In the genomic region with DNA sequence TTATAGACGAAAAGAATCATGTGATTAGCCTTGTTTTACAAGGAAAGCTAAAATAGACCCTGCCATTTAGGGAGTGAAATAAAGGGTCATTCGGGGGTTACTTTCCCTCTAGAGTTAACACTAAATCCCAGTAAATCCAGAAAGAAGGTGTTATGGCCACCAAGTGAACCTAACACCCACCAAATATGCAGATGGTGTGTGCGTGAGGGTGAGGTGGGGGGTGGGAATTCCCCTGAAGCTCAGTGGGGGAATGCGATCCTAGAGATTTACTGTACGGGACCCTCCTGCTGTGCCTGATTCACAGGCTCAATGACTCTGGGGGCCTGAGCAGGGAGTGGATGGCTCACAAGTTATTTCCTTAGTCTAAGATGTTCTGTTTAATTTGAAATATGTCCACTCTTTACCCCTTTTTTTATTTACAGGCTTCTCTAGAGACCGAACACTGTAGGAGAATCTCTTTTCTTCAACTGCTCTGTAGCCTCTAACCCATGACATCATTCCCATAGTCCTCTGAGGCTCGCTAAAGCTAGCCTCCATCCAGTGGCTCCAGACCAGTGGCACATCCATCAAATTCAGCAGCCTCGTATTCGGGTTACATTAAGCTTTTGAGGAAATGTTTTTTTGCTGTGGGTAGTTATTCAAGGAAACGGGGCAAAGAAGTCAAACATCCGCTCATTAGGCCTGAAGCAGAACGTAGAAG, we compare ENCODE assay signal across 29 mouse cellular contexts.
DNase-seq lines count a peak whose midpoint lies in the region; ATAC-seq and TF ChIP-seq lines count a peak whose summit lies in the region.
"Had no signal": no experiment of that assay in that cellular context is flagged by ENCODE, and none has a peak within 500 bp of the region (broad histone marks: within the 10 kb centered on the region; RNA-seq: fewer than 3 reads in every experiment).

No protein-coding gene starts in this region.

- H3K36me3 ChIP-seq in kidney, embryonic 16.5 days (ENCODE audit: insufficient read depth, low read length): no peaks in the 10 kb centered on the region
- no peaks in the 10 kb centered on the region for H3K36me3 ChIP-seq in midbrain, embryonic 11.5 days (ENCODE audit: control insufficient read depth, insufficient read depth, low read length)
- no peaks in the 10 kb centered on the region for H3K36me3 ChIP-seq in midbrain, embryonic 15.5 days (replicated peaks)
- H3K36me3 ChIP-seq: embryonic facial prominence, embryonic 10.5 days; embryonic facial prominence, embryonic 15.5 days; forebrain, embryonic 12.5 days; hindbrain, embryonic 10.5 days; intestine, embryonic 15.5 days; limb, embryonic 15.5 days; liver, embryonic 13.5 days; midbrain, embryonic 12.5 days had no signal

- peak; percentile 61; the same call in 1 of the 2 replicates for ATAC-seq in kidney, embryonic 16.5 days (ENCODE audit: low FRiP score, low TSS enrichment)
- no peak for ATAC-seq in midbrain, embryonic 11.5 days (ENCODE audit: low FRiP score)
- no peak for ATAC-seq in midbrain, embryonic 15.5 days (replicated peaks)
- ATAC-seq in inflammation-experienced regulatory T-cells, adult 6 months: no peak
- ATAC-seq: activated CD4-positive, CD25-positive, alpha-beta regulatory T cell, adult 4 months; forebrain, postnatal 0 days; hindbrain, embryonic 16.5 days; intestine, embryonic 15.5 days had no signal

- TF ChIP-seq POLR2A in cerebellum, adult 2 months (IDR thresholded peaks at IDR 0.05; ENCODE audit: borderline replicate concordance, insufficient read depth, low read length): no peak

- H3K4me3 ChIP-seq in kidney, embryonic 16.5 days (ENCODE audit: low read length): no peak overlapping the region
- no peak overlapping the region for H3K4me3 ChIP-seq in midbrain, embryonic 11.5 days (ENCODE audit: low read depth, low read length)
- no peak overlapping the region for H3K4me3 ChIP-seq in midbrain, embryonic 15.5 days
- H3K4me3 ChIP-seq in cerebellum, adult 2 months (replicated peaks; ENCODE audit: insufficient read depth, low read depth, low read length): no peak overlapping the region
- H3K4me3 ChIP-seq: embryonic facial prominence, embryonic 10.5 days; embryonic facial prominence, embryonic 15.5 days; forebrain, embryonic 12.5 days; hindbrain, embryonic 10.5 days; intestine, embryonic 15.5 days; limb, embryonic 15.5 days; liver, embryonic 13.5 days; midbrain, embryonic 12.5 days had no signal

- no peak overlapping the region for H3K9ac ChIP-seq in kidney, embryonic 16.5 days (replicated peaks; ENCODE audit: low read length)
- no peak overlapping the region for H3K9ac ChIP-seq in midbrain, embryonic 11.5 days (ENCODE audit: low read length)
- H3K9ac ChIP-seq in midbrain, embryonic 15.5 days: no peak overlapping the region
- H3K9ac ChIP-seq: embryonic facial prominence, embryonic 15.5 days; forebrain, embryonic 12.5 days; forebrain, postnatal 0 days; intestine, embryonic 15.5 days; limb, embryonic 15.5 days; liver, embryonic 13.5 days; midbrain, embryonic 12.5 days had no signal

- no peak overlapping the region for H3K27ac ChIP-seq in kidney, embryonic 16.5 days (ENCODE audit: low read length)
- H3K27ac ChIP-seq in midbrain, embryonic 11.5 days (ENCODE audit: low read depth, low read length): no peak overlapping the region
- H3K27ac ChIP-seq in midbrain, embryonic 15.5 days: no peak overlapping the region
- no peak overlapping the region for H3K27ac ChIP-seq in cerebellum, adult 2 months (ENCODE audit: insufficient read depth, low read length)
- H3K27ac ChIP-seq: embryonic facial prominence, embryonic 10.5 days; embryonic facial prominence, embryonic 15.5 days; forebrain, embryonic 12.5 days; hindbrain, embryonic 10.5 days; intestine, embryonic 15.5 days; limb, embryonic 15.5 days; liver, embryonic 13.5 days; midbrain, embryonic 12.5 days had no signal

- WGBS in kidney, embryonic 16.5 days: 45% methylated on average over 12 of the region's 12 CpGs
- 84% methylated on average over 12 of the region's 12 CpGs for WGBS in midbrain, embryonic 11.5 days
- 89% methylated on average over 12 of the region's 12 CpGs for WGBS in midbrain, embryonic 15.5 days
- WGBS in cerebellum, adult 2 months: 88% methylated on average over 12 of the region's 12 CpGs

- H3K27me3 ChIP-seq in kidney, embryonic 16.5 days (ENCODE audit: insufficient read depth, low read length): no peaks in the 10 kb centered on the region
- no peaks in the 10 kb centered on the region for H3K27me3 ChIP-seq in midbrain, embryonic 11.5 days (ENCODE audit: control insufficient read depth, insufficient read depth, low read length)
- H3K27me3 ChIP-seq in midbrain, embryonic 15.5 days (replicated peaks): no peaks in the 10 kb centered on the region
- H3K27me3 ChIP-seq in cerebellum, adult 2 months (ENCODE audit: control insufficient read depth, insufficient read depth, low read length): no peaks in the 10 kb centered on the region
- H3K27me3 ChIP-seq: embryonic facial prominence, embryonic 15.5 days; forebrain, embryonic 12.5 days; intestine, embryonic 15.5 days; limb, embryonic 15.5 days; liver, embryonic 13.5 days had no signal

- DNase-seq in kidney, postnatal 36 days: no peak
- peak; percentile 26 for DNase-seq in midbrain, embryonic 11.5 days (ENCODE audit: low spot score, missing footprints)
- peak; percentile 17 for DNase-seq in ZHBTc4 (ENCODE audit: low read depth, low spot score)
- no peak for DNase-seq in cerebellum, adult 2 months
- DNase-seq: adrenal gland, adult 2 months; adrenal gland, postnatal 36 days; cerebellum, adult 18-20 months; cerebellum, postnatal 25 days; forebrain, postnatal 0 days; heart, postnatal 14 days; layer of hippocampus, adult 9-11 months; liver, embryonic 13.5 days; lung, adult 2 months; lung, postnatal 36 days; right cerebral cortex, postnatal 4 days; thymus, adult 2 months; thymus, postnatal 36 days had no signal

- no peaks in the 10 kb centered on the region for H3K9me3 ChIP-seq in kidney, embryonic 16.5 days (ENCODE audit: low read length)
- H3K9me3 ChIP-seq in midbrain, embryonic 11.5 days (ENCODE audit: control insufficient read depth, low read length): no peaks in the 10 kb centered on the region
- H3K9me3 ChIP-seq in midbrain, embryonic 15.5 days: no peaks in the 10 kb centered on the region
- H3K9me3 ChIP-seq: embryonic facial prominence, embryonic 10.5 days; embryonic facial prominence, embryonic 15.5 days; forebrain, embryonic 12.5 days; hindbrain, embryonic 10.5 days; intestine, embryonic 15.5 days; limb, embryonic 15.5 days; liver, embryonic 13.5 days; midbrain, embryonic 12.5 days had no signal

- no peak overlapping the region for H3K4me2 ChIP-seq in kidney, embryonic 16.5 days (replicated peaks; ENCODE audit: low read depth, low read length)
- no peak overlapping the region for H3K4me2 ChIP-seq in midbrain, embryonic 11.5 days
- H3K4me2 ChIP-seq in midbrain, embryonic 15.5 days: no peak overlapping the region
- H3K4me2 ChIP-seq: embryonic facial prominence, embryonic 15.5 days; forebrain, embryonic 12.5 days; intestine, embryonic 15.5 days; limb, embryonic 15.5 days; liver, embryonic 13.5 days; midbrain, embryonic 12.5 days had no signal

- TF ChIP-seq CTCF in cerebellum, adult 2 months (IDR thresholded peaks at IDR 0.05; ENCODE audit: borderline replicate concordance, insufficient read depth, low read depth, low read length): no peak

- H3K4me1 ChIP-seq in kidney, embryonic 16.5 days (ENCODE audit: insufficient read depth, low read length): peaks cover 3% of the 10 kb centered on the region; the same call in 1 of the 2 replicates
- H3K4me1 ChIP-seq in midbrain, embryonic 11.5 days (ENCODE audit: control insufficient read depth, insufficient read depth, low read length): peaks cover 4% of the 10 kb centered on the region; the same call in 1 of the 2 replicates
- no peaks in the 10 kb centered on the region for H3K4me1 ChIP-seq in midbrain, embryonic 15.5 days
- H3K4me1 ChIP-seq in cerebellum, adult 2 months (ENCODE audit: control insufficient read depth, insufficient read depth, low read length): no peaks in the 10 kb centered on the region
- H3K4me1 ChIP-seq: embryonic facial prominence, embryonic 15.5 days; intestine, embryonic 15.5 days; liver, embryonic 13.5 days; midbrain, embryonic 12.5 days had no signal

Comparison
In these comparisons a context has a peak if more than half of its experiments do, and no peak if none do; other contexts are left out.
1. DNase-seq: peak in midbrain, embryonic 11.5 days (single experiment) and ZHBTc4 (single experiment); none in kidney, postnatal 36 days (0 of 2) and cerebellum, adult 2 months (0 of 2).